Mouse (Mus musculus) midbrain, embryonic 13.5 days (tissue): Measurements from ENCODE around the gene Scrt2. TPM values are rescaled to one million over a fixed set of nuclear protein-coding genes. Genes with fewer than 3 reads are reported as not detected.

ENCODE experiments used
- ATAC-seq: fragments of 200-750 bp; cut with Nextera tagmentation; 2 replicates; pipeline ENCODE4 v1.8.0; 2017; ENCODE audit warnings: mild to moderate bottlenecking, moderate TSS enrichment, moderate library complexity
- H3K27ac ChIP-seq: fragments of 300-500 bp; sonication (generic); 2 replicates; pipeline ENCODE4 v1.5.1; 2015; ENCODE audit warnings: inconsistent platforms, mild to moderate bottlenecking, moderate library complexity
- H3K27me3 ChIP-seq: fragments of 300-500 bp; sonication (generic); 2 replicates; pipeline ENCODE4 v1.6.1; 2015; ENCODE audit warnings: mild to moderate bottlenecking, inconsistent platforms
- H3K36me3 ChIP-seq: fragments of 300-500 bp; sonication (generic); 2 replicates; pipeline ENCODE4 v1.6.1; 2015; ENCODE audit warnings: mild to moderate bottlenecking, inconsistent platforms
- H3K4me1 ChIP-seq: fragments of 300-500 bp; sonication (generic); replicated peaks from 2 replicates; pipeline ENCODE4 v1.6.1; 2015; ENCODE audit warnings: inconsistent platforms
- H3K4me2 ChIP-seq: fragments of 300-500 bp; sonication (generic); replicated peaks from 2 replicates; pipeline ENCODE4 v1.6.1; 2015; ENCODE audit warnings: moderate library complexity, mild to moderate bottlenecking, inconsistent platforms
- H3K4me3 ChIP-seq: fragments of 300-500 bp; sonication (generic); replicated peaks from 2 replicates; pipeline ENCODE4 v1.5.1; 2015; ENCODE audit warnings: mild to moderate bottlenecking, inconsistent platforms
- H3K9ac ChIP-seq: fragments of 300-500 bp; sonication (generic); replicated peaks from 2 replicates; pipeline ENCODE4 v1.6.1; 2015; ENCODE audit warnings: mild to moderate bottlenecking, inconsistent platforms
- H3K9me3 ChIP-seq: fragments of 300-500 bp; sonication (generic); 2 replicates; pipeline ENCODE4 v1.6.1; 2016; ENCODE audit warnings: mild to moderate bottlenecking, inconsistent platforms
- WGBS: fragments of 180-500 bp; shearing (Covaris S2); methylation state at CpG from one replicate; pipeline ENCODE4 v1.1.7; 2015; 5-methylcytosine and 5-hydroxymethylcytosine counted together
- polyA plus RNA-seq: library from polyadenylated mRNA; unstranded; fragments of >200 nt; fragmentation: Nextera tagmentation; extraction: Ambion mirVana; gene quantifications from 2 replicates; pipeline ENCODE4 v1.2.1, GENCODE M21; 2015

Scrt2 gene
- polyA plus RNA-seq = 16.3 and 20.0 TPM in 2 replicates

GRCm38 (mm10) chr2:152080685-152081541 is at the start of gene Scrt2:
Gene Scrt2 (plus strand): TSS chr2:152081529.
- H3K9ac ChIP-seq = peak within 1 kb of the TSS; percentile 98
- ATAC-seq = peak; percentile 71
- WGBS = 0% methylated on average over 24 of the region's 24 CpGs
- peaks cover 3% of the 10 kb centered on the region; the same call in 1 of the 2 replicates for H3K27me3 ChIP-seq
- H3K36me3 ChIP-seq = peaks cover 9% of the 10 kb centered on the region
- H3K4me3 ChIP-seq = peak within 1 kb of the TSS; percentile 94
- peak within 1 kb of the TSS; percentile 98 for H3K27ac ChIP-seq
- peaks cover 64% of the 10 kb centered on the region for H3K4me1 ChIP-seq
- H3K4me2 ChIP-seq = peak within 1 kb of the TSS; percentile 88
- H3K9me3 ChIP-seq = no peaks in the 10 kb centered on the region

GRCm38 (mm10) chr2:152040101-152040500 is 41.2 kb upstream of the Scrt2 start:
- ATAC-seq = no peak
- H3K27ac ChIP-seq = no peak overlapping the region

GRCm38 (mm10) chr2:152047116-152048002 is 34.0 kb upstream of the Scrt2 start:
- H3K9ac ChIP-seq = peak overlapping the region; percentile 39; the same call in 1 of the 2 replicates
- no peaks in the 10 kb centered on the region for H3K36me3 ChIP-seq
- H3K9me3 ChIP-seq = no peaks in the 10 kb centered on the region
- peak overlapping the region; percentile 94 for H3K27ac ChIP-seq
- WGBS = 2% methylated on average over 25 of the region's 25 CpGs
- ATAC-seq = peak; percentile 77
- H3K27me3 ChIP-seq = peaks cover 4% of the 10 kb centered on the region; the same call in 1 of the 2 replicates
- H3K4me3 ChIP-seq = no peak overlapping the region
- peaks cover 59% of the 10 kb centered on the region for H3K4me1 ChIP-seq
- peak overlapping the region; percentile 86 for H3K4me2 ChIP-seq

More at GRCm38 (mm10) chr2:152040101-152040500, 41.2 kb upstream of the Scrt2 start:
- H3K4me1 ChIP-seq = no peaks in the 10 kb centered on the region; the same call in 1 of the 2 replicates
- no peak overlapping the region for H3K4me2 ChIP-seq
- H3K9ac ChIP-seq = no peak overlapping the region
- H3K4me3 ChIP-seq = no peak overlapping the region
- H3K27me3 ChIP-seq = peaks cover 5% of the 10 kb centered on the region; the same call in 1 of the 2 replicates
- peaks cover 5% of the 10 kb centered on the region for H3K9me3 ChIP-seq
- no peaks in the 10 kb centered on the region for H3K36me3 ChIP-seq

- Histone ChIP-seq H3K36me3 (no peaks in the 10 kb centered on the region), H3K4me1 (peaks cover 62% of the 10 kb centered on the region), H3K4me2 (peak overlapping the region; percentile 86), H3K27me3 (peaks cover 7% of the 10 kb centered on the region), H3K27ac (peak overlapping the region; percentile 94), H3K9ac (peak overlapping the region; percentile 81), H3K4me3 (peak overlapping the region; percentile 47), H3K9me3 (no peaks in the 10 kb centered on the region)
- ATAC-seq = peak; percentile 65
- under 1% methylated on average over 75 of the region's 82 CpGs for WGBS
Measured at GRCm38 (mm10) chr2:152048003-152048980, 33.0 kb upstream of the Scrt2 start.

- Histone ChIP-seq H3K4me2 (peak overlapping the region; percentile 86), H3K27ac (peak overlapping the region; percentile 94), H3K4me1 (peaks cover 62% of the 10 kb centered on the region), H3K9ac (peak overlapping the region; percentile 81), H3K9me3 (no peaks in the 10 kb centered on the region), H3K36me3 (no peaks in the 10 kb centered on the region), H3K4me3 (peak overlapping the region; percentile 47), H3K27me3 (peaks cover 10% of the 10 kb centered on the region)
- WGBS = under 1% methylated on average over 24 of the region's 24 CpGs
- ATAC-seq = peak; percentile 57
Measured at GRCm38 (mm10) chr2:152048981-152049441, 32.3 kb upstream of the Scrt2 start.

- peak overlapping the region; percentile 94 for H3K27ac ChIP-seq
- WGBS = 6% methylated on average over 13 of the region's 13 CpGs
- H3K9me3 ChIP-seq = no peaks in the 10 kb centered on the region
- H3K27me3 ChIP-seq = peaks cover 10% of the 10 kb centered on the region
- H3K4me1 ChIP-seq = peaks cover 62% of the 10 kb centered on the region
- ATAC-seq = no peak
- no peaks in the 10 kb centered on the region for H3K36me3 ChIP-seq
- peak overlapping the region; percentile 47 for H3K4me3 ChIP-seq
- peak overlapping the region; percentile 86 for H3K4me2 ChIP-seq
- H3K9ac ChIP-seq = peak overlapping the region; percentile 81
Measured at GRCm38 (mm10) chr2:152049611-152050270, 31.6 kb upstream of the Scrt2 start.

- H3K4me3 ChIP-seq = 0 out of 2 replicates have a peak overlapping the region, but pooled peaks have one; percentile 47
Measured at GRCm38 (mm10) chr2:152050316-152050715, 31.0 kb upstream of the Scrt2 start.

GRCm38 (mm10) chr2:152051985-152052384 is 29.3 kb upstream of the Scrt2 start:
- H3K27ac ChIP-seq = peak overlapping the region; percentile 94
- ATAC-seq = no peak
- H3K9me3 ChIP-seq = no peaks in the 10 kb centered on the region
- peaks cover 10% of the 10 kb centered on the region for H3K27me3 ChIP-seq
- no peaks in the 10 kb centered on the region for H3K36me3 ChIP-seq
- 44% methylated on average over 3 of the region's 3 CpGs for WGBS
- no peak overlapping the region for H3K4me2 ChIP-seq
- no peak overlapping the region for H3K4me3 ChIP-seq
- peak overlapping the region; percentile 41; the same call in 1 of the 2 replicates for H3K9ac ChIP-seq
- peaks cover 73% of the 10 kb centered on the region for H3K4me1 ChIP-seq

More at GRCm38 (mm10) chr2:152050316-152050715, 31.0 kb upstream of the Scrt2 start:
- H3K4me1 ChIP-seq = peaks cover 62% of the 10 kb centered on the region
- WGBS = 2% methylated on average over 7 of the region's 7 CpGs
- H3K9me3 ChIP-seq = no peaks in the 10 kb centered on the region
- H3K4me2 ChIP-seq = peak overlapping the region; percentile 86
- peak overlapping the region; percentile 81; the same call in 1 of the 2 replicates for H3K9ac ChIP-seq
- no peaks in the 10 kb centered on the region for H3K36me3 ChIP-seq
- peaks cover 10% of the 10 kb centered on the region for H3K27me3 ChIP-seq
- ATAC-seq = peak; percentile 43
- H3K27ac ChIP-seq = peak overlapping the region; percentile 94

- no peak overlapping the region for H3K4me2 ChIP-seq
- H3K27me3 ChIP-seq = peaks cover 10% of the 10 kb centered on the region
- 76% methylated on average over 1 of the region's 1 CpGs for WGBS
- H3K4me3 ChIP-seq = no peak overlapping the region
- peaks cover 51% of the 10 kb centered on the region for H3K4me1 ChIP-seq
- H3K27ac ChIP-seq = no peak overlapping the region
- H3K9me3 ChIP-seq = no peaks in the 10 kb centered on the region
- no peak overlapping the region for H3K9ac ChIP-seq
- no peaks in the 10 kb centered on the region for H3K36me3 ChIP-seq
- no peak for ATAC-seq
Measured at GRCm38 (mm10) chr2:152055406-152055805, 25.9 kb upstream of the Scrt2 start.
